Mouse (Mus musculus): Measurements from ENCODE around the gene Ppp1r9a. TPM values are rescaled to one million over a fixed set of nuclear protein-coding genes. Genes with fewer than 3 reads are reported as not detected.

Ppp1r9a gene
- polyA plus RNA-seq, 1 experiment = 34.1 TPM

DNA sequence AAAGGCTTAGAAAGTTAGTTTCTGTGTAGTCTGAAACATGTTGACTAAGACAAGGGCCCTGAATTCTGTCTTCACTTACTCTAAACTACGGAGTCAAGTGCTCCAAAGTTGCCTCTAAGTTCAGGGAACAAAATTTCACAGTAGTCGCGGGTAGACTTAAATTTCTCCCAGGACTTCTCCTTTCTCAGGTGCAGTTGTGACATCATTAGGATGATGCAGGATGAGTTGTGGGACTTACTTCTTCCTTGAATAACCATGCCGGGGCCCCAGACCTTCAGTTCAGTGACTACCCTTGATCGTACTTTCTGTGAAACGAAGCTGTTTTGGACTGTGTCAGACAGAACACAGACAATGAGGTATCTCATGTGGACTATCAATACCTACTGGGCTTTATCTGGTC is 94.9 kb downstream of the Ppp1r9a start:
- H3K4me3 ChIP-seq (replicated peaks; ENCODE audit: insufficient read depth, low read depth, low read length) = no peak overlapping the region
- no peak for TF ChIP-seq CTCF (IDR thresholded peaks at IDR 0.05; ENCODE audit: borderline replicate concordance, insufficient read depth, low read depth, low read length)
- no peak for TF ChIP-seq POLR2A (IDR thresholded peaks at IDR 0.05; ENCODE audit: borderline replicate concordance, insufficient read depth, low read length)
- whole genome bisulfite sequencing = 97% methylated on average over 6 of the region's 6 CpGs
- H3K27ac ChIP-seq (ENCODE audit: insufficient read depth, low read length) = no peak overlapping the region
- H3K4me1 ChIP-seq (ENCODE audit: control insufficient read depth, insufficient read depth, low read length) = peaks cover 7% of the 10 kb centered on the region; the same call in 1 of the 2 replicates
- H3K27me3 ChIP-seq (ENCODE audit: control insufficient read depth, insufficient read depth, low read length) = no peaks in the 10 kb centered on the region
- no peak for DNase-seq

GRCm38 (mm10) chr6:4998929-4999328 is 96.2 kb downstream of the Ppp1r9a start:
- Histone ChIP-seq H3K27me3 (ENCODE audit: control insufficient read depth, insufficient read depth, low read length) (no peaks in the 10 kb centered on the region), H3K4me3 (replicated peaks; ENCODE audit: insufficient read depth, low read depth, low read length) (no peak overlapping the region), H3K27ac (ENCODE audit: insufficient read depth, low read length) (no peak overlapping the region), H3K4me1 (ENCODE audit: control insufficient read depth, insufficient read depth, low read length) (peaks cover 7% of the 10 kb centered on the region; the same call in 1 of the 2 replicates)
- WGBS = 83% methylated on average over 4 of the region's 4 CpGs
- no peak for TF ChIP-seq POLR2A (IDR thresholded peaks at IDR 0.05; ENCODE audit: borderline replicate concordance, insufficient read depth, low read length)
- TF ChIP-seq CTCF (IDR thresholded peaks at IDR 0.05; ENCODE audit: borderline replicate concordance, insufficient read depth, low read depth, low read length) = no peak
- no peak for DNase-seq

DNA sequence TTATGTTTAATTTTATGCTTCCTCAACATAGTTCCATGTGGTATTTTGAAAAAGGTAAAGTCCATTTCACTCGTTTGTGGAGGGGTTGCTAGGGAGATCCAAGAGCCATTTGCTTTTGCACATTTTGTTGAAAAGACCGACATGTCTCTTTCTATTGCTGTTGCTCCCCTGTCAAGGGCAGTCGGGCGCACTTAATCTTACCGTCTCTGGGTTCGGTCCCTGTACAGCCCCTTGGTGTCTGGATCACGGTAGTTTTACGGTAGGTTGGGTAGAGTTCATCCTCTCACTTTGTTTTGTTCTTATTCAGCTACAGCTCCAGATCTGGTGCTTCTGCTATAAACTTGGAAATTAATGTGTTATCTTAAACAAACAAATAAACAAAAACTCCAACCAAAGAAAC is 98.1 kb downstream of the Ppp1r9a start:
- Histone ChIP-seq H3K4me3 (replicated peaks; ENCODE audit: insufficient read depth, low read depth, low read length) (no peak overlapping the region), H3K27me3 (ENCODE audit: control insufficient read depth, insufficient read depth, low read length) (no peaks in the 10 kb centered on the region), H3K4me1 (ENCODE audit: control insufficient read depth, insufficient read depth, low read length) (peaks cover 9% of the 10 kb centered on the region; the same call in 1 of the 2 replicates), H3K27ac (ENCODE audit: insufficient read depth, low read length) (no peak overlapping the region)
- 71% methylated on average over 8 of the region's 8 CpGs for WGBS
- TF ChIP-seq CTCF (IDR thresholded peaks at IDR 0.05; ENCODE audit: borderline replicate concordance, insufficient read depth, low read depth, low read length) (no peak), POLR2A (IDR thresholded peaks at IDR 0.05; ENCODE audit: borderline replicate concordance, insufficient read depth, low read length) (no peak)
- no peak for DNase-seq

DNA sequence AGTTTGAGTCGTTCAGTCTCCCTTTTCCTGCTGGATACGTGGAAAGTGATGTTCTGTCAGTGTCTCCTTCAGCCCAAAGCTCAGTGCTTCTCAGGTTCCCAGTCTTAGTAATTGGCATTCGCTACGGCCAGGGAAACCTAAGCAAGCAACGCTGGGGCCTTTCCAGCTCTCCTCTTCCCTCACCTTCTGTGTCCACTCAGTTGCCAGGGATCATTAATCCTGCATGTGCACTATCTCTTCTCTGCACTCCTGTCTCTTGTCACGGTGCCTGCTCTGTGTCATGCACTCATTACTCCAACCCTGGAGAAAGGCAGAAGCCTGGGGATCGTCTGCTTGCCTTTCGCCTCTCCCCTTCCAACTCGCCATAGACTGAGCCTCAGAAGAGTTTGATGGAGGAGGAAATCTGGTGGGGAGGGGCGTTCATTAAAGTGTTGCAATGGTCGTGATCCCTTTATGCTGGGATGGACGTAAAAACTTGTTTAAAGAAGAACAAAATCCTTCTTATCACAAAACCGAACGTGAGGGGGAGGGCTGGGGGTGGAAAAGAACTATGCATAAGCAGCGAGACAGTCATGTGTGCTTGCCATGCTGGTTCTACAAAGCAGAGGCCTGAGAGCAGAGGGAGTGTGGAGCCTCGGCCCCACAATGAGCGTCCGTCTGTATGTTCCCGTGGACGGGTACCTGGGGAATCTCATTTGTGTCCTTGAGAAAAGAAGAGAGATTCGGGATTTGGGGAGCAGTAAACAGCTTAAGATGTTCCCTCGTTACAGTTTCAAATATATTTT is 103.0 kb downstream of the Ppp1r9a start:
- Histone ChIP-seq H3K27me3 (ENCODE audit: control insufficient read depth, insufficient read depth, low read length) (no peaks in the 10 kb centered on the region), H3K4me3 (replicated peaks; ENCODE audit: insufficient read depth, low read depth, low read length) (peak overlapping the region; percentile 9), H3K27ac (ENCODE audit: insufficient read depth, low read length) (no peak overlapping the region), H3K4me1 (ENCODE audit: control insufficient read depth, insufficient read depth, low read length) (peaks cover 13% of the 10 kb centered on the region)
- 47% methylated on average over 22 of the region's 22 CpGs for WGBS
- DNase-seq = peak; percentile 81 to 92
- no peak for TF ChIP-seq CTCF (IDR thresholded peaks at IDR 0.05; ENCODE audit: borderline replicate concordance, insufficient read depth, low read depth, low read length)

- no peak for DNase-seq
- H3K27me3 ChIP-seq (ENCODE audit: control insufficient read depth, insufficient read depth, low read length) = no peaks in the 10 kb centered on the region
- no peak for TF ChIP-seq CTCF (IDR thresholded peaks at IDR 0.05; ENCODE audit: borderline replicate concordance, insufficient read depth, low read depth, low read length)
- TF ChIP-seq POLR2A (IDR thresholded peaks at IDR 0.05; ENCODE audit: borderline replicate concordance, insufficient read depth, low read length) = no peak
- WGBS = 95% methylated on average over 6 of the region's 6 CpGs
- H3K4me1 ChIP-seq (ENCODE audit: control insufficient read depth, insufficient read depth, low read length) = peaks cover 10% of the 10 kb centered on the region
- H3K4me3 ChIP-seq (replicated peaks; ENCODE audit: insufficient read depth, low read depth, low read length) = no peak overlapping the region
- no peak overlapping the region for H3K27ac ChIP-seq (ENCODE audit: insufficient read depth, low read length)
Measured at GRCm38 (mm10) chr6:5006283-5006946, 103.7 kb downstream of the Ppp1r9a start.

- WGBS = 82% methylated on average over 2 of the region's 2 CpGs
Measured at GRCm38 (mm10) chr6:5008166-5008565, 105.4 kb downstream of the Ppp1r9a start.

GRCm38 (mm10) chr6:5008603-5009002 is 105.9 kb downstream of the Ppp1r9a start:
- no peak for TF ChIP-seq POLR2A (IDR thresholded peaks at IDR 0.05; ENCODE audit: borderline replicate concordance, insufficient read depth, low read length)
- no peak for TF ChIP-seq CTCF (IDR thresholded peaks at IDR 0.05; ENCODE audit: borderline replicate concordance, insufficient read depth, low read depth, low read length)
- no peak overlapping the region for H3K4me3 ChIP-seq (replicated peaks; ENCODE audit: insufficient read depth, low read depth, low read length)
- DNase-seq = no peak
- H3K27ac ChIP-seq (ENCODE audit: insufficient read depth, low read length) = no peak overlapping the region
- no peaks in the 10 kb centered on the region for H3K27me3 ChIP-seq (ENCODE audit: control insufficient read depth, insufficient read depth, low read length)
- 93% methylated on average over 15 of the region's 15 CpGs for WGBS
- peaks cover 7% of the 10 kb centered on the region for H3K4me1 ChIP-seq (ENCODE audit: control insufficient read depth, insufficient read depth, low read length)

More at GRCm38 (mm10) chr6:5008166-5008565, 105.4 kb downstream of the Ppp1r9a start:
- no peaks in the 10 kb centered on the region for H3K27me3 ChIP-seq (ENCODE audit: control insufficient read depth, insufficient read depth, low read length)
- no peak overlapping the region for H3K4me3 ChIP-seq (replicated peaks; ENCODE audit: insufficient read depth, low read depth, low read length)
- peaks cover 7% of the 10 kb centered on the region for H3K4me1 ChIP-seq (ENCODE audit: control insufficient read depth, insufficient read depth, low read length)
- no peak for DNase-seq
- TF ChIP-seq CTCF (IDR thresholded peaks at IDR 0.05; ENCODE audit: borderline replicate concordance, insufficient read depth, low read depth, low read length) (no peak), POLR2A (IDR thresholded peaks at IDR 0.05; ENCODE audit: borderline replicate concordance, insufficient read depth, low read length) (no peak)
- no peak overlapping the region for H3K27ac ChIP-seq (ENCODE audit: insufficient read depth, low read length)

All from cerebellum, adult 2 months (tissue).